Mouse (Mus musculus): ENCODE measurements at regions not wholly inside any gene's neighbourhood (a gene's known extent, or its start where the extent isn't known, plus 50 kb on each side); places are given as distances from the start of the nearest gene placed in this dataset.
A peak's percentile ranks its signal among the peaks of the same experiment; 100 is the strongest.

- Histone ChIP-seq H3K4me1 (peaks cover 20% of the 10 kb centered on the region), H3K9ac (peak overlapping the region; percentile 52)
Measured at GRCm38 (mm10) chr9:67632521-67633025, 73.1 kb upstream of the Tln2 start.

GRCm38 (mm10) chr9:67633026-67633741 is 73.7 kb upstream of the Tln2 start:
- H3K9ac ChIP-seq = peak overlapping the region; percentile 52
- H3K36me3 ChIP-seq = no peaks in the 10 kb centered on the region
- no peak; the same call in 1 of the 2 replicates for ATAC-seq
- 0 out of 2 replicates have a peak overlapping the region, but pooled peaks have one; percentile 37 for H3K27ac ChIP-seq
- H3K4me3 ChIP-seq = peak overlapping the region; percentile 63
- H3K9me3 ChIP-seq (replicated peaks) = no peaks in the 10 kb centered on the region
- H3K27me3 ChIP-seq (replicated peaks) = peaks cover 70% of the 10 kb centered on the region
- peak overlapping the region; percentile 69 for H3K4me2 ChIP-seq
- peaks cover 20% of the 10 kb centered on the region for H3K4me1 ChIP-seq
- WGBS (ENCODE audit: insufficient replicate concordance) = 1% methylated on average over 50 of the region's 50 CpGs

More at GRCm38 (mm10) chr9:67632521-67633025, 73.1 kb upstream of the Tln2 start:
- H3K36me3 ChIP-seq = no peaks in the 10 kb centered on the region
- H3K9me3 ChIP-seq (replicated peaks) = no peaks in the 10 kb centered on the region
- peak overlapping the region; percentile 37; the same call in 1 of the 2 replicates for H3K27ac ChIP-seq
- peak overlapping the region; percentile 63 for H3K4me3 ChIP-seq
- peak overlapping the region; percentile 69 for H3K4me2 ChIP-seq
- H3K27me3 ChIP-seq (replicated peaks) = peaks cover 70% of the 10 kb centered on the region
- ATAC-seq = peak; percentile 46; the same call in 1 of the 2 replicates
- WGBS (ENCODE audit: insufficient replicate concordance) = 2% methylated on average over 40 of the region's 40 CpGs

GRCm38 (mm10) chr9:67633761-67634441 is 74.4 kb upstream of the Tln2 start:
- Histone ChIP-seq H3K9ac (peak overlapping the region; percentile 52), H3K27ac (no peak overlapping the region), H3K4me2 (peak overlapping the region; percentile 69), H3K36me3 (no peaks in the 10 kb centered on the region), H3K4me1 (peaks cover 17% of the 10 kb centered on the region), H3K4me3 (peak overlapping the region; percentile 63), H3K27me3 (replicated peaks) (peaks cover 70% of the 10 kb centered on the region), H3K9me3 (replicated peaks) (no peaks in the 10 kb centered on the region)
- under 1% methylated on average over 61 of the region's 61 CpGs for WGBS (ENCODE audit: insufficient replicate concordance)
- ATAC-seq = no peak

GRCm38 (mm10) chr9:67646820-67647219 is 87.3 kb upstream of the Tln2 start:
- no peak overlapping the region for H3K27ac ChIP-seq
- no peaks in the 10 kb centered on the region for H3K36me3 ChIP-seq
- H3K4me1 ChIP-seq = no peaks in the 10 kb centered on the region
- H3K27me3 ChIP-seq (replicated peaks) = no peaks in the 10 kb centered on the region
- ATAC-seq = no peak
- H3K9me3 ChIP-seq (replicated peaks) = no peaks in the 10 kb centered on the region
- H3K4me2 ChIP-seq = no peak overlapping the region
- H3K4me3 ChIP-seq = no peak overlapping the region
- 81% methylated on average over 2 of the region's 2 CpGs for WGBS (ENCODE audit: insufficient replicate concordance)
- H3K9ac ChIP-seq = no peak overlapping the region

GRCm38 (mm10) chr9:67664773-67665172 is 94.5 kb upstream of the C2cd4b start:
- no peaks in the 10 kb centered on the region for H3K4me1 ChIP-seq
- H3K9ac ChIP-seq = no peak overlapping the region
- H3K27me3 ChIP-seq (replicated peaks) = no peaks in the 10 kb centered on the region
- H3K36me3 ChIP-seq = no peaks in the 10 kb centered on the region
- no peak overlapping the region for H3K4me2 ChIP-seq
- no peak overlapping the region for H3K4me3 ChIP-seq
- ATAC-seq = no peak
- no peaks in the 10 kb centered on the region for H3K9me3 ChIP-seq (replicated peaks)
- no peak overlapping the region for H3K27ac ChIP-seq

GRCm38 (mm10) chr9:67670261-67671020 is 88.8 kb upstream of the C2cd4b start:
- Histone ChIP-seq H3K4me2 (no peak overlapping the region), H3K4me3 (no peak overlapping the region), H3K27ac (no peak overlapping the region), H3K9ac (no peak overlapping the region), H3K9me3 (replicated peaks) (no peaks in the 10 kb centered on the region), H3K4me1 (no peaks in the 10 kb centered on the region), H3K36me3 (no peaks in the 10 kb centered on the region), H3K27me3 (replicated peaks) (no peaks in the 10 kb centered on the region)
- WGBS (ENCODE audit: insufficient replicate concordance) = 65% methylated on average over 12 of the region's 12 CpGs
- no peak for ATAC-seq

GRCm38 (mm10) chr9:67676906-67677305 is 82.3 kb upstream of the C2cd4b start:
- Histone ChIP-seq H3K4me3 (no peak overlapping the region), H3K4me1 (no peaks in the 10 kb centered on the region), H3K4me2 (no peak overlapping the region), H3K27ac (no peak overlapping the region), H3K9me3 (replicated peaks) (no peaks in the 10 kb centered on the region), H3K27me3 (replicated peaks) (no peaks in the 10 kb centered on the region), H3K36me3 (no peaks in the 10 kb centered on the region), H3K9ac (no peak overlapping the region)
- ATAC-seq = no peak
- 40% methylated on average over 1 of the region's 1 CpGs for WGBS (ENCODE audit: insufficient replicate concordance)

- H3K9ac ChIP-seq = no peak overlapping the region
- WGBS (ENCODE audit: insufficient replicate concordance) = 11% methylated on average over 7 of the region's 7 CpGs
Measured at GRCm38 (mm10) chr9:67683367-67683766, 75.9 kb upstream of the C2cd4b start.

GRCm38 (mm10) chr9:67692396-67692795 is 66.8 kb upstream of the C2cd4b start:
- Histone ChIP-seq H3K9me3 (replicated peaks) (no peaks in the 10 kb centered on the region), H3K27ac (no peak overlapping the region), H3K36me3 (no peaks in the 10 kb centered on the region), H3K9ac (no peak overlapping the region), H3K4me3 (no peak overlapping the region), H3K4me1 (no peaks in the 10 kb centered on the region), H3K4me2 (no peak overlapping the region), H3K27me3 (replicated peaks) (no peaks in the 10 kb centered on the region; the same call in 1 of the 2 replicates)
- ATAC-seq = no peak
- WGBS (ENCODE audit: insufficient replicate concordance) = 76% methylated on average over 13 of the region's 13 CpGs

More at GRCm38 (mm10) chr9:67683367-67683766, 75.9 kb upstream of the C2cd4b start:
- Histone ChIP-seq H3K4me2 (no peak overlapping the region), H3K9me3 (replicated peaks) (0 out of 2 replicates have a peak, but pooled peaks cover 3% of the 10 kb centered on the region), H3K4me3 (no peak overlapping the region), H3K4me1 (no peaks in the 10 kb centered on the region), H3K27ac (no peak overlapping the region), H3K36me3 (no peaks in the 10 kb centered on the region), H3K27me3 (replicated peaks) (no peaks in the 10 kb centered on the region; the same call in 1 of the 2 replicates)
- no peak for ATAC-seq

GRCm38 (mm10) chr9:67693716-67694115 is 65.5 kb upstream of the C2cd4b start:
- 25% methylated on average over 7 of the region's 7 CpGs for WGBS (ENCODE audit: insufficient replicate concordance)
- Histone ChIP-seq H3K4me1 (no peaks in the 10 kb centered on the region), H3K4me3 (no peak overlapping the region), H3K9me3 (replicated peaks) (no peaks in the 10 kb centered on the region), H3K36me3 (no peaks in the 10 kb centered on the region), H3K9ac (no peak overlapping the region), H3K4me2 (no peak overlapping the region), H3K27ac (no peak overlapping the region), H3K27me3 (replicated peaks) (no peaks in the 10 kb centered on the region; the same call in 1 of the 2 replicates)
- ATAC-seq = no peak

GRCm38 (mm10) chr9:67698796-67699195 is 60.4 kb upstream of the C2cd4b start:
- H3K9me3 ChIP-seq (replicated peaks) = no peaks in the 10 kb centered on the region
- H3K36me3 ChIP-seq = no peaks in the 10 kb centered on the region
- H3K9ac ChIP-seq = no peak overlapping the region
- no peak for ATAC-seq
- peaks cover 20% of the 10 kb centered on the region for H3K27me3 ChIP-seq (replicated peaks)
- WGBS (ENCODE audit: insufficient replicate concordance) = 58% methylated on average over 2 of the region's 2 CpGs
- H3K4me1 ChIP-seq = no peaks in the 10 kb centered on the region
- no peak overlapping the region for H3K4me3 ChIP-seq
- H3K4me2 ChIP-seq = no peak overlapping the region
- H3K27ac ChIP-seq = no peak overlapping the region
